Mouse (Mus musculus) embryonic facial prominence, embryonic 15.5 days (tissue): ENCODE results near the gene Saa2. TPM values are rescaled to one million over a fixed set of nuclear protein-coding genes. Genes with fewer than 3 reads are reported as not detected.

Experiments used
- polyA plus RNA-seq: library from polyadenylated mRNA; unstranded; fragments of >200 nt; fragmentation: Nextera tagmentation; extraction: Ambion mirVana; gene quantifications from 2 replicates; pipeline ENCODE4 v1.2.1, GENCODE M21; 2015

The Saa2 gene
- polyA plus RNA-seq, 1 experiment from 2014 or later, result not detected

Other genes starting within 250 kb of the Saa2 start
- 15.0 and 16.6 TPM in 2 replicates for gene Sergef, start 112.0 kb upstream of the Saa2 start, polyA plus RNA-seq
- gene Tph1, start 79.3 kb upstream of the Saa2 start, polyA plus RNA-seq, result 2.2 and 3.4 TPM in 2 replicates
- 26.4 and 27.8 TPM in 2 replicates for gene Saal1, start 41.1 kb upstream of the Saa2 start, polyA plus RNA-seq
- 0.33 and 0.91 TPM in 2 replicates for gene Saa3, start 36.1 kb upstream of the Saa2 start, polyA plus RNA-seq
- gene Saa4, start 19.2 kb upstream of the Saa2 start, polyA plus RNA-seq, result not detected in 2 replicates
- gene Saa1, start 8.8 kb upstream of the Saa2 start, polyA plus RNA-seq, result 0.80 TPM in 1 of 2 replicates, not detected in the other
- gene Hps5, start 44.3 kb downstream of the Saa2 start, polyA plus RNA-seq, result 21.2 and 23.4 TPM in 2 replicates
- 47.1 and 48.5 TPM in 2 replicates for gene Gtf2h1, start 44.3 kb downstream of the Saa2 start, polyA plus RNA-seq
- 1,512 and 1,560 TPM in 2 replicates for gene Ldha, start 89.7 kb downstream of the Saa2 start, polyA plus RNA-seq
- gene Ldhc, start 109.4 kb downstream of the Saa2 start, polyA plus RNA-seq, result 0.35 TPM in 1 of 2 replicates, not detected in the other
- gene Tsg101, start 168.2 kb downstream of the Saa2 start, polyA plus RNA-seq, result 175 and 193 TPM in 2 replicates
- gene Uevld, start 206.7 kb downstream of the Saa2 start, polyA plus RNA-seq, result 9.8 and 10.7 TPM in 2 replicates
- gene Gm9999, start 231.8 kb downstream of the Saa2 start, polyA plus RNA-seq, result not detected in 2 replicates